Mouse (Mus musculus) heart, postnatal 25 days (tissue): ENCODE results near the gene Tns1. TPM values are rescaled to one million over a fixed set of nuclear protein-coding genes. Genes with fewer than 3 reads are reported as not detected.

ENCODE experiments used
- DNase-seq: peaks from one replicate; pipeline ENCODE4 v3.0.0; 2022; ENCODE audit warnings: low spot score
- intact Hi-C: fragments of 180-260 bp; cut with DNase I; formaldehyde crosslinking; loops from one replicate; pipeline ENCODE4 v1.15.1; 2025
- total RNA-seq, 2 experiments: library from RNA; stranded (reverse); gene quantifications; 2 replicates each; pipeline ENCODE4 v1.2.3; 2021

The Tns1 gene
- total RNA-seq, 2 experiments from 2014 or later = 679 to 701 TPM

- intact Hi-C loops = no loop called here
- no peak for DNase-seq
Observed at GRCm38 (mm10) chr1:74094497-74095270, 29.6 kb downstream of the Tns1 start.

GRCm38 (mm10) chr1:74093447-74093846 lies 30.8 kb downstream of the Tns1 start:
- no peak for DNase-seq
- intact Hi-C loops = no loop called here

GRCm38 (mm10) chr1:74092242-74092641 lies 32.0 kb downstream of the Tns1 start:
- intact Hi-C loops = no loop called here
- DNase-seq = peak; percentile 62

- intact Hi-C loops = no loop called here
- no peak for DNase-seq
Observed at GRCm38 (mm10) chr1:74091611-74092224, 32.5 kb downstream of the Tns1 start.

- DNase-seq = no peak
Observed at GRCm38 (mm10) chr1:74091138-74091537, 33.1 kb downstream of the Tns1 start.

GRCm38 (mm10) chr1:74090329-74090728 lies 33.9 kb downstream of the Tns1 start:
- intact Hi-C loops = no loop called here
- DNase-seq = no peak

More at GRCm38 (mm10) chr1:74091138-74091537, 33.1 kb downstream of the Tns1 start:
- intact Hi-C loops = no loop called here

- no peak for DNase-seq
- intact Hi-C loops = no loop called here
Observed at GRCm38 (mm10) chr1:74088569-74088968, 35.7 kb downstream of the Tns1 start.

- intact Hi-C loops = no loop called here
- DNase-seq = no peak
Observed at GRCm38 (mm10) chr1:74085566-74085965, 38.7 kb downstream of the Tns1 start.

GRCm38 (mm10) chr1:74084752-74085151 lies 39.5 kb downstream of the Tns1 start:
- no peak for DNase-seq
- intact Hi-C loops = no loop called here

- peak; percentile 82 for DNase-seq
- intact Hi-C loops = no loop called here
Observed at GRCm38 (mm10) chr1:74084065-74084705, 40.1 kb downstream of the Tns1 start.

GRCm38 (mm10) chr1:74082841-74083463 lies 41.3 kb downstream of the Tns1 start:
- DNase-seq = no peak
- intact Hi-C loops = loop anchor here (2.0 kb wide), 1 partner anchor 40 kb away; no protein-coding TSS in a partner anchor

GRCm38 (mm10) chr1:74081573-74081989 lies 42.7 kb downstream of the Tns1 start:
- DNase-seq = no peak
- intact Hi-C loops = no loop called here

- intact Hi-C loops = loop anchor here (2.0 kb wide), 1 partner anchor 89 kb away; no protein-coding TSS in a partner anchor
- DNase-seq = peak; percentile 74
Observed at GRCm38 (mm10) chr1:74077353-74077752, 46.9 kb downstream of the Tns1 start.

GRCm38 (mm10) chr1:74076230-74076629 lies 48.0 kb downstream of the Tns1 start:
- intact Hi-C loops = loop anchor here (2.0 kb wide), 1 partner anchor 87 kb away; no protein-coding TSS in a partner anchor
- no peak for DNase-seq

GRCm38 (mm10) chr1:74074693-74075485 lies 49.4 kb downstream of the Tns1 start:
- peak; percentile 60 for DNase-seq
- intact Hi-C loops = loop anchor here (1.0 to 2.0 kb wide), 3 partner anchors 48 to 173 kb away; no protein-coding TSS in a partner anchor

- intact Hi-C loops = loop anchor here (2.0 kb wide), 2 partner anchors 47 to 75 kb away; no protein-coding TSS in a partner anchor
- no peak for DNase-seq
Observed at GRCm38 (mm10) chr1:74073791-74074190, 50.5 kb downstream of the Tns1 start.

- no peak for DNase-seq
- intact Hi-C loops = no loop called here
Observed at GRCm38 (mm10) chr1:74070745-74071144, 53.5 kb downstream of the Tns1 start.

- no peak for DNase-seq
- intact Hi-C loops = no loop called here
Observed at GRCm38 (mm10) chr1:74070001-74070551, 54.2 kb downstream of the Tns1 start.
